Mouse (Mus musculus) C2C12 (cell line): ENCODE results near the gene Gfap. TPM values are rescaled to one million over a fixed set of nuclear protein-coding genes. Genes with fewer than 3 reads are reported as not detected.

ENCODE experiments used
- H3K27me3 ChIP-seq: one replicate; pipeline ENCODE4 v1.6.1; 2011; ENCODE audit not compliant: control insufficient read depth, insufficient read depth, insufficient read length
- H3K36me3 ChIP-seq: one replicate; pipeline ENCODE4 v1.6.1; 2011; ENCODE audit not compliant: control insufficient read depth, insufficient read depth
- H3K4me3 ChIP-seq: one replicate; pipeline ENCODE4 v1.5.1; 2011; ENCODE audit warnings: mild to moderate bottlenecking, control low read depth; ENCODE audit not compliant: poor library complexity, insufficient read depth, severe bottlenecking
- H3K79me2 ChIP-seq: one replicate; pipeline ENCODE4 v1.6.1; 2011; ENCODE audit not compliant: control insufficient read depth, insufficient read depth
- H3K79me3 ChIP-seq: one replicate; pipeline ENCODE4 v1.6.1; 2011; ENCODE audit warnings: low read depth, control low read depth
- H3ac ChIP-seq: one replicate; pipeline ENCODE3; 2011; ENCODE audit warnings: low read depth; ENCODE audit not compliant: control insufficient read depth, insufficient read length
- CEBPB ChIP-seq: IDR thresholded peaks from one replicate; pipeline ENCODE4 v1.6.1; 2011; ENCODE audit warnings: low read depth, mild to moderate bottlenecking, control low read depth, moderate library complexity
- CTCF ChIP-seq: IDR thresholded peaks from one replicate; pipeline ENCODE4 v1.5.1; 2011; ENCODE audit not compliant: control insufficient read depth, insufficient read depth, insufficient read length
- FOSL1 ChIP-seq: IDR thresholded peaks from one replicate; pipeline ENCODE4 v1.8.0; 2011; ENCODE audit warnings: mild to moderate bottlenecking, low read length; ENCODE audit not compliant: poor library complexity, insufficient read depth, severe bottlenecking
- MAX ChIP-seq: IDR thresholded peaks from one replicate; pipeline ENCODE4 v1.6.1; 2011; ENCODE audit warnings: mild to moderate bottlenecking, control low read depth
- MYOD1 ChIP-seq: IDR thresholded peaks from one replicate; pipeline ENCODE4 v1.6.1; 2011; ENCODE audit warnings: low read depth; ENCODE audit not compliant: control insufficient read depth, insufficient read length
- MYOG ChIP-seq: IDR thresholded peaks from one replicate; pipeline ENCODE4 v1.6.1; 2011; ENCODE audit not compliant: control insufficient read depth, insufficient read length; ENCODE audit errors: extremely low read depth
- USF1 ChIP-seq: IDR thresholded peaks from one replicate; pipeline ENCODE4 v1.6.1; 2011; ENCODE audit warnings: low read depth, mild to moderate bottlenecking, control low read depth, moderate library complexity
- polyA plus RNA-seq: library from polyadenylated mRNA; unstranded; fragments of >200 nt; fragmentation: generic; extraction: Trizol; gene quantifications from one replicate; pipeline ENCODE4 v1.2.1, GENCODE M21; 2012; ENCODE audit warnings: missing spikeins

Gene Gfap
- polyA plus RNA-seq, 1 experiment, result 0.02 TPM

DNA sequence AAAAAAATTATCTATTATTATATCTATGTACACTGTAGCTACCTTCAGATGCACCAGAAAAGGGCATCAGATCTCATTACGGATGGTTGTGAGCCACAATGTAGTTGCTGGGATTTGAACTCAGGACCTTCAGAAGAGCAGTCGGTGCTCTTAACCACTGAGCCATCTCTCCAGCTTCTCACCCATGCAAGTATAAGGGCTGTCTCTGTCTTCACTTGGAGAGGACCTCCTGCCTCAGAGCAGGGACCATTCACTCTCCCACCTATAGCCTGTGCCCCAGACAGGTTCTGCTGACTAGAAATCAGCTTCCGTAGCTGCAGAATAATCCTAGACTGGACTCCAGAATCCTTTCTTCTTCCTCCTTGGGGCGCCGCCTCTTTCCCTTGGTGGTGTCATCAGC, 1.4 kb upstream of the Gfap start:
- Histone ChIP-seq H3K79me3 (no peaks in the 10 kb centered on the region), H3K4me3 (no peak overlapping the region), H3ac (no peak overlapping the region)

DNA sequence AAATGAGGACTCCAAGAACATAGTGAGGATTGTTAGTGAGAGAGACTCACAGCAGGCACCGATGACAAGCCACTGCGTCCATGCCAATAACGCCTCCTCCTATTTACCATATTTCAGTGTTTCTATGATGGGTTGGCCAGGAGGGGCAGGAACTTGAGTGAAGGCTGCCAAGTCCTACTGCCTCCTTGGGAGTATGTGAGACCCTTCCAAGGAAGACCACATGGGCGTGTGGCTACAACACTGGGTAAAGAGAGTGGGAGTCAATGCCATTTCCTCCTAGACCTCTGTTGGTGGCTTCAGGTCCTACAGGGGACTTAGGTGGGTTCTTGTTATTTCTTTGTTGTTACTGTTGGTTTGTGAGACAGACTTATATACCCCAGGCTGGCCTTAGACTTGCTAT, 487 bp upstream of the Gfap start:
- TF ChIP-seq FOSL1 (no peak), CTCF (no peak), MYOG (no peak), USF1 (no peak), MYOD1 (no peak), CEBPB (no peak), MAX (no peak)
- Histone ChIP-seq H3K36me3 (peaks cover 15% of the 10 kb centered on the region), H3K4me3 (no peak overlapping the region), H3K79me3 (no peaks in the 10 kb centered on the region), H3K79me2 (no peaks in the 10 kb centered on the region), H3K27me3 (no peaks in the 10 kb centered on the region), H3ac (no peak overlapping the region)

More for the DNA sequence above, 1.4 kb upstream of the Gfap start:
- peaks cover 24% of the 10 kb centered on the region for H3K36me3 ChIP-seq
- no peak for TF ChIP-seq MYOG
- no peak for TF ChIP-seq CTCF
- no peak for TF ChIP-seq FOSL1
- TF ChIP-seq USF1, result no peak
- no peak for TF ChIP-seq MYOD1
- no peak for TF ChIP-seq MAX
- TF ChIP-seq CEBPB, result no peak
- H3K27me3 ChIP-seq, result no peaks in the 10 kb centered on the region
- H3K79me2 ChIP-seq, result no peaks in the 10 kb centered on the region

DNA sequence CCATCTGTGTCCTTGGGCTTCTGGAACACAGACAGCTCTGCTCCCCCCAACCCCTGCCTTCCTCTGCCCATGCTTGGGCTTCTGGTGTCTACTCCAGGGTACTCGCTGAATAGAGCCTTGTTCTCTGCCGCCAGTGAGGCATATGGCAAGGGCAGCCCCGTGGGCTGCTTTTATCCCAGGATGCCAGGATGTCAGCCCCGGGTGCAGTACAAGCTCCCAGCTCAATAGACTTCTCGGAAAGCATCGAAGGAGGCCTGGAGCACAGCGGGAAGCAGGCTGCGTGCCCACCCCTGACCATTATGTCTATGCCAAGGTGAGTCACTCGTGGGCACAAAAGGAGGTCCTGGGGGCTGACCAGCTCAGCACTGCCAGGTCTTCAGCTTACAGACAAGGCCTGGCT, 2.3 kb downstream of the Gfap start:
- TF ChIP-seq CEBPB (no peak), MAX (no peak), MYOD1 (no peak), MYOG (no peak), FOSL1 (no peak), CTCF (no peak), USF1 (no peak)
- H3K4me3 ChIP-seq, result no peak overlapping the region
- H3K27me3 ChIP-seq, result no peaks in the 10 kb centered on the region
- H3K79me3 ChIP-seq, result no peaks in the 10 kb centered on the region
- no peaks in the 10 kb centered on the region for H3K79me2 ChIP-seq
- H3ac ChIP-seq, result no peak overlapping the region
- H3K36me3 ChIP-seq, result no peaks in the 10 kb centered on the region

DNA sequence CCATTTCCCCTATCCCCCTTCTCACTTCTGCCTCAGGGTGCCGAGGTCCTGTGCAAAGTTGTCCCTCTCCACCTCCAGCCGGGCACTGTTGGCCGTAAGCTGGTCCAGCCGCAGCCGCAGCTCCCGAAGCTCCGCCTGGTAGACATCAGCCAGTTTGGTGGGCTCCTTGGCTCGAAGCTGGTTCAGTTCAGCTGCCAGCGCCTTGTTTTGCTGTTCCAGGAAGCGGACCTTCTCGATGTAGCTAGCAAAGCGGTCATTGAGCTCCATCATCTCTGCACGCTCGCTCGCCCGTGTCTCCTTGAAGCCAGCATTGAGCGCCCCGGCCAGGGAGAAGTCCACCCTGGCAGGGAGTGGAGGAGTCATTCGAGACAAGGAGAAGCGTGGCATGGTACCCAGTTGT, 4.1 kb downstream of the Gfap start:
- Histone ChIP-seq H3K79me3 (no peaks in the 10 kb centered on the region), H3K4me3 (no peak overlapping the region), H3K79me2 (no peaks in the 10 kb centered on the region), H3K36me3 (no peaks in the 10 kb centered on the region), H3K27me3 (no peaks in the 10 kb centered on the region), H3ac (no peak overlapping the region)
- TF ChIP-seq CTCF (no peak), MAX (no peak), MYOG (no peak), FOSL1 (no peak), USF1 (no peak), CEBPB (no peak), MYOD1 (no peak)

DNA sequence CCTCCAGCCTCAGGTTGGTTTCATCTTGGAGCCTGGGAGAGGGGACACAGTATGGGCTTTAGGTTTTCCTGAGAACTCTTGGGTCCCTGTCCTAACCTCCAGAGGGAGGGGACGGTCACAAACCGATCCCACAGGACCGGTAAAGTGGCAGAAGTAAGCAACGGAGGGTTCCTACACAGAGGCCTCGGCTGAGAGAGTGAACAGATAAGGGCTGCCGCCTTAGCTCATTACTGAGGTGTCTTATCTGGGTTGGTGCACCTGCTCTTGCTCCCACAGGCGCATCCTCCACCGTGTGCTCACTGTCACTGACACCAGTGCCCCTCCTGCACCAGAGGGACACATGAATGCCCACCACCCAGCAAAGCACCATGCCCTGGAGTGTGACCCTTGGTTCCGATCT, 4.9 kb downstream of the Gfap start:
- Histone ChIP-seq H3ac (no peak overlapping the region), H3K36me3 (no peaks in the 10 kb centered on the region), H3K4me3 (no peak overlapping the region), H3K79me3 (no peaks in the 10 kb centered on the region), H3K27me3 (no peaks in the 10 kb centered on the region), H3K79me2 (no peaks in the 10 kb centered on the region)
- no peak for TF ChIP-seq MYOD1
- TF ChIP-seq USF1, result no peak
- TF ChIP-seq FOSL1, result no peak
- no peak for TF ChIP-seq CTCF
- TF ChIP-seq MAX, result no peak
- TF ChIP-seq MYOG, result no peak
- no peak for TF ChIP-seq CEBPB

DNA sequence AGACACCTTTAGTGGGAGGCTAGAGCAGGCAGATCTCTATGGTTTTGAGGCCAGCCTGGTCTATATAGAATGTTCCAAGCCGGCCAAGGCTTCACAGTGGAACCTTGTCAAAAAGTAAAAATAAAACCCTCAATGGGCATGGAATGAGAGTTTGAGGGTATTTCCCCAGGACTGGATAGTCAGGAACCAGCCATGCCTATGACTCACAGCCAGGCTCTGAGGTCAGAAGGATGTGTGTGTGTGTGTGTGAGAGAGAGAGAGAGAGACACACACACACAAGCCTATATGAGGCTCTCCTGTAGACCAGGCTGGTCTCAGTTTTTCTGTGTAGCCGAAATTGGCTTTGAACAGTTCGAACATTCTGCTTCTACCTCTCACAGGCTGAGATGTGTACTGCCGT, 6.0 kb downstream of the Gfap start:
- Histone ChIP-seq H3K4me3 (no peak overlapping the region), H3K79me3 (no peaks in the 10 kb centered on the region), H3K79me2 (no peaks in the 10 kb centered on the region), H3ac (no peak overlapping the region), H3K27me3 (no peaks in the 10 kb centered on the region), H3K36me3 (no peaks in the 10 kb centered on the region)
- TF ChIP-seq MAX, result no peak
- no peak for TF ChIP-seq MYOD1
- no peak for TF ChIP-seq CEBPB
- no peak for TF ChIP-seq FOSL1
- no peak for TF ChIP-seq CTCF
- TF ChIP-seq USF1, result no peak
- TF ChIP-seq MYOG, result no peak
